Mouse (Mus musculus) heart, adult 2 months (tissue): ENCODE data around the gene Lmntd1.

Experiments
- CTCF ChIP-seq: fragments of 200-600 bp; IDR thresholded peaks from 2 replicates; pipeline ENCODE4 v1.8.1; 2022; ENCODE audit warnings: antibody characterized with exemption, mild to moderate bottlenecking, moderate library complexity
- EP300 ChIP-seq: fragments of 200-500 bp; IDR thresholded peaks from 2 replicates; pipeline ENCODE4 v1.6.1; 2011; ENCODE audit warnings: low read depth, low read length, control low read depth; ENCODE audit not compliant: insufficient read depth
- POLR2A ChIP-seq: fragments of 200-500 bp; IDR thresholded peaks from 2 replicates; pipeline ENCODE4 v1.6.1; 2011; ENCODE audit warnings: mild to moderate bottlenecking, low read depth, low read length, control low read depth; ENCODE audit not compliant: insufficient read depth

- TF ChIP-seq POLR2A: no peak
- no peak for TF ChIP-seq CTCF
- no peak for TF ChIP-seq EP300
Measured at GRCm38 (mm10) chr6:145427411-145427810, 186.7 kb downstream of the Lmntd1 start.
